Mouse (Mus musculus) heart, embryonic 13.5 days (tissue): Measurements from ENCODE around the gene 3830403N18Rik. TPM values are rescaled to one million over a fixed set of nuclear protein-coding genes. Genes with fewer than 3 reads are reported as not detected.
"Not testable (repeated sequence)": the region's sequence is repeated elsewhere in the genome, so short reads cannot be mapped to it uniquely, and the experiment has no call there.

ENCODE experiments used
- ATAC-seq: fragments of 200-750 bp; cut with Nextera tagmentation; 2 replicates; pipeline ENCODE4 v1.8.0; 2017; ENCODE audit warnings: moderate TSS enrichment; ENCODE audit not compliant: insufficient number of reproducible peaks, low FRiP score, low TSS enrichment; ENCODE audit errors: extremely low read depth
- H3K27ac ChIP-seq: fragments of 300-500 bp; sonication (generic); replicated peaks from 2 replicates; pipeline ENCODE4 v1.5.1; 2015; ENCODE audit warnings: moderate library complexity, mild to moderate bottlenecking, inconsistent platforms
- H3K27me3 ChIP-seq: fragments of 300-500 bp; sonication (generic); replicated peaks from 2 replicates; pipeline ENCODE4 v1.6.1; 2015; ENCODE audit warnings: mild to moderate bottlenecking, inconsistent platforms
- H3K36me3 ChIP-seq: fragments of 300-500 bp; sonication (generic); 2 replicates; pipeline ENCODE4 v1.6.1; 2015; ENCODE audit warnings: mild to moderate bottlenecking, inconsistent platforms
- H3K4me1 ChIP-seq: fragments of 300-500 bp; sonication (generic); 2 replicates; pipeline ENCODE4 v1.6.1; 2015; ENCODE audit warnings: inconsistent platforms
- H3K4me2 ChIP-seq: fragments of 300-500 bp; sonication (generic); 2 replicates; pipeline ENCODE4 v1.6.1; 2015; ENCODE audit warnings: inconsistent platforms, mild to moderate bottlenecking, moderate library complexity
- H3K4me3 ChIP-seq: fragments of 300-500 bp; sonication (generic); 2 replicates; pipeline ENCODE4 v1.5.1; 2015; ENCODE audit warnings: moderate library complexity, mild to moderate bottlenecking, inconsistent platforms
- H3K9ac ChIP-seq: fragments of 300-500 bp; sonication (generic); 2 replicates; pipeline ENCODE4 v1.6.1; 2015; ENCODE audit warnings: inconsistent platforms, mild to moderate bottlenecking, moderate library complexity
- H3K9me3 ChIP-seq: fragments of 300-500 bp; sonication (generic); 2 replicates; pipeline ENCODE4 v1.6.1; 2016; ENCODE audit warnings: inconsistent platforms
- WGBS: fragments of 180-500 bp; shearing (Covaris S2); methylation state at CpG from one replicate; pipeline ENCODE4 v1.1.7; 2015; ENCODE audit warnings: mixed read lengths; 5-methylcytosine and 5-hydroxymethylcytosine counted together
- polyA plus RNA-seq: library from polyadenylated mRNA; unstranded; fragments of >200 nt; fragmentation: Nextera tagmentation; extraction: Ambion mirVana; gene quantifications from 2 replicates; pipeline ENCODE4 v1.2.1, GENCODE M21; 2015

Gene 3830403N18Rik
- 2.1 and 3.0 TPM in 2 replicates for polyA plus RNA-seq

DNA sequence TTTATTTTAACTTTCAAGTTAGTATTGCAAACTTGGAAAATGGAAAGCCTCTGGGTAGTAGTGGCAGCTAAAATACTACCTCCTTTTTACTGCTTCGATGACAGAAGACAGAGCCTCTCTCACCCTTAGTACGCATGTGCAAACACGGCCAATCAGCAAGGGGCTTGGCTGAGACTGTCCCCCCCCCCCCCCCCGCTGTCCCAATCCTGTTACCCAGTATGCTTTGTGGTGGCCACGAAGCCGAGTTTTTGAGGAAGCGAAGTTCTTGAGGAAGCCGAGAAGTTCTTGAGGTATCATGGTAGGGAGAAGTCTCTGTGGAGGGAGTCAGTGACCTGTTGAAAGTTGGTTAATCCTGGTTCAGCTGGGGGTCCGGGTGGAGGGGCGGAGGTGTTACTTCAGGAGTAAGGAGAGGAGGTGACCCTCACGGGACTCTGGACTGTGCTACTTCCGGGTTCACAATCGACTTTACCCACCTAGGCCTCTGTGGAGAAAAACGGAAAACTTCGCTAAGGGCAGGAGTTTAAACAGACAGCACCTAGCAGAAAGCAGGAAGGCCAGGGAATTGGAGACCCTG, at the start of gene 3830403N18Rik:
3830403N18Rik (plus strand) TSS at position 237 of the 574 bp plus-strand sequence.
- H3K27me3 ChIP-seq, H3K36me3 ChIP-seq, H3K4me3 ChIP-seq, H3K4me1 ChIP-seq, ATAC-seq, H3K9me3 ChIP-seq, H3K9ac ChIP-seq, H3K27ac ChIP-seq, H3K4me2 ChIP-seq: not testable (repeated sequence)
- 71% methylated on average over 9 of the region's 15 CpGs for whole genome bisulfite sequencing

DNA sequence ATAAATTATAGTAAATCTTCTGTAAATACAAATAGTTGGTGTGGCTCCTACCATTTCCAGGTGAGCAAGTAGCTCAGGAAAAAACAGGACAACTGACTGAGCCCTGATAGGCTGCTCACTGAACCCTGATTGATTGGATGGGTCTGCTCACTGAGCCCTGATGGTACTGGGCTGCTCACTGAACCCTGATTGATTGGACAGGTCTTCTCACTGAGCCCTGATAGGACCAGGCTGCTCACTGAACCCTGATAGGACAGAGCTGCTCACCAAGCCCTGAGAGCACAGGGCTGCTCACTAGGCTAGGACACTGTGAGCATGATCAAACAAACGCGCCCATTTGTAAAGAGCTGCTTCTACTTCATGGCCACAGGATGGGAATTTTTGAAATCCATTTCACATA, 15.0 kb downstream of the 3830403N18Rik start:
- no peak overlapping the region for H3K4me2 ChIP-seq
- ATAC-seq, result no peak
- H3K27me3 ChIP-seq, result no peaks in the 10 kb centered on the region
- H3K36me3 ChIP-seq, result no peaks in the 10 kb centered on the region
- H3K9me3 ChIP-seq, result no peaks in the 10 kb centered on the region
- H3K27ac ChIP-seq, result no peak overlapping the region
- WGBS, result 83% methylated on average over 2 of the region's 2 CpGs
- no peak overlapping the region for H3K4me3 ChIP-seq
- H3K4me1 ChIP-seq, result no peaks in the 10 kb centered on the region
- no peak overlapping the region for H3K9ac ChIP-seq

DNA sequence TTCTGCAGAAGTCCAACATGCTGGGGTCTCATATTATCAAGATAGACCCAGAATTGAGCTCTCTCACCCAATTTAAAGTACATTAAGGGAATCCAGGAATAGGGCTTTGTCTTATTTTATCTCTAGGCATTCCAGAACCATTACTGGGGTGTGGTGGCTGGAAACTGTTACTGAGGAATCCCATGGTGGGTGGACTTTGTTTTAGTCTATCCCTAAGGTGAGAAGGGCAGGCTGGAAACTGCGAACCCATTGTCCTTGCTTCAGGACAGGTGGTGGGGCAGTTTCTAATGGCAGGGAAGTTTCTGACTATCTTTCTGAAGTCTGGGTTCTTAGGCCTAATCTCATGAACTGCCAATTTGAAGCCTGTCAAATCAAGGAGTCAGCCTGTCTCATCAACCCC, 50.1 kb downstream of the 3830403N18Rik start:
- not testable (repeated sequence) for H3K9ac ChIP-seq, H3K9me3 ChIP-seq, H3K36me3 ChIP-seq, H3K27ac ChIP-seq, H3K4me2 ChIP-seq, ATAC-seq, H3K27me3 ChIP-seq, H3K4me3 ChIP-seq, H3K4me1 ChIP-seq
- WGBS, result no CpG with 5 or more reads among the region's 1 CpGs

Other genes with a start within 250 kb of the 3830403N18Rik start
- not detected in 2 replicates for gene Gm773, start 76.3 kb downstream of the 3830403N18Rik start, polyA plus RNA-seq
- gene Zfp449, start 209.8 kb downstream of the 3830403N18Rik start, polyA plus RNA-seq, result 6.4 and 6.9 TPM in 2 replicates
- 2.8 and 3.2 TPM in 2 replicates for gene Smim10l2a, start 238.0 kb downstream of the 3830403N18Rik start, polyA plus RNA-seq